Mouse (Mus musculus) activated CD4-positive, CD25-positive, alpha-beta regulatory T cell, adult 4 months (primary cell): Measurements from ENCODE around the gene Armc7. TPM values are rescaled to one million over a fixed set of nuclear protein-coding genes. Genes with fewer than 3 reads are reported as not detected.
"Not testable (repeated sequence)": the region's sequence is repeated elsewhere in the genome, so short reads cannot be mapped to it uniquely, and the experiment has no call there.

Source experiments
- ATAC-seq: one replicate; pipeline ENCODE4 v1.8.0; 2017
- polyA plus RNA-seq, 2 experiments: library from polyadenylated mRNA; unstranded; fragments of 100-300 nt; shearing (Covaris generic); gene quantifications; one replicate each; pipeline ENCODE4 v1.2.1; 2017

Gene Armc7
- polyA plus RNA-seq, 2 experiments from 2014 or later: 49.9 to 59.3 TPM

GRCm38 (mm10) chr11:115455619-115456018, 19.8 kb upstream of the Armc7 start:
- no peak for ATAC-seq

- no peak for ATAC-seq
These were observed 19.3 kb upstream of the Armc7 start for GRCm38 (mm10) chr11:115456182-115456581.

GRCm38 (mm10) chr11:115457405-115457804, 18.1 kb upstream of the Armc7 start:
- no peak for ATAC-seq

- ATAC-seq: no peak
These were observed 14.5 kb upstream of the Armc7 start for GRCm38 (mm10) chr11:115460976-115461375.

- ATAC-seq: no peak
These were observed 13.6 kb upstream of the Armc7 start for GRCm38 (mm10) chr11:115461846-115462242.

- ATAC-seq: peak; percentile 27
These were observed 13.1 kb upstream of the Armc7 start, which contains the start of gene Slc16a5 for GRCm38 (mm10) chr11:115462243-115462891. Slc16a5 (plus strand) TSS chr11:115462474.

GRCm38 (mm10) chr11:115463397-115463796, 12.1 kb upstream of the Armc7 start:
- peak; percentile 64 for ATAC-seq

GRCm38 (mm10) chr11:115464851-115465250, 10.6 kb upstream of the Armc7 start:
- no peak for ATAC-seq

GRCm38 (mm10) chr11:115467217-115467618, 8.2 kb upstream of the Armc7 start:
- ATAC-seq: no peak

GRCm38 (mm10) chr11:115472183-115472582, 3.3 kb upstream of the Armc7 start:
- ATAC-seq: no peak

- no peak for ATAC-seq
These were observed 1.7 kb upstream of the Armc7 start for GRCm38 (mm10) chr11:115473626-115474275.

- no peak for ATAC-seq
These were observed 331 bp downstream of the Armc7 start for GRCm38 (mm10) chr11:115475758-115476237.

- not testable (repeated sequence) for ATAC-seq
These were observed 1.2 kb downstream of the Armc7 start for GRCm38 (mm10) chr11:115476630-115477029.

GRCm38 (mm10) chr11:115477388-115477787, 1.9 kb downstream of the Armc7 start:
- peak; percentile 20 for ATAC-seq

GRCm38 (mm10) chr11:115478296-115478938, 3.0 kb downstream of the Armc7 start:
- no peak for ATAC-seq

GRCm38 (mm10) chr11:115481553-115482259, 6.2 kb downstream of the Armc7 start:
- ATAC-seq: peak; percentile 85

- no peak for ATAC-seq
These were observed 7.8 kb downstream of the Armc7 start for GRCm38 (mm10) chr11:115483278-115483677.

- peak; percentile 16 for ATAC-seq
These were observed 8.3 kb downstream of the Armc7 start for GRCm38 (mm10) chr11:115483726-115484125.

- ATAC-seq: no peak
These were observed 9.7 kb downstream of the Armc7 start for GRCm38 (mm10) chr11:115485155-115485554.

- no peak for ATAC-seq
These were observed 13.2 kb downstream of the Armc7 start for GRCm38 (mm10) chr11:115488551-115489104.

GRCm38 (mm10) chr11:115490441-115491355, 15.2 kb downstream of the Armc7 start:
- ATAC-seq: no peak
